Mouse (Mus musculus) ovary, postnatal 14 days (tissue): ENCODE measurements around the gene Abhd10.

Experiments used
- DNase-seq: peaks from one replicate; pipeline ENCODE4 v3.0.0; 2022; ENCODE audit warnings: low spot score

Gene Abhd10

DNA sequence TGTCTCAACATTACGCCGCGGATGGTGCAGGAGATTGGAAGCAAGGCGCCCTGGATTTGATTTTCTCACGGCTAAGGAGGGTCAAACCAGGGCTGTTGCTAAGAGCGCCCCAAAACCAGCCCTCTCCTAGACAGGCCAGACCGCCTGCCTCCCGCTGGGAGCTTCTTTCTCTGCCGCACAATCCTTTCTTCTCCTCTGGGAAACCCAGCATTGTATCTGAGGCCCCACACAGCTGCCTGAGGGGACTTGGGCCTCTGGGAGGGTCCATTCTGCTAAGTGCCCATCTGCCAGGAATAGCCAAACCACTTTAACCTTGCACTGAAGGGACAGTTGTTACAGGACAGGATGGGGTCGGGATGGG, 18.0 kb downstream of the Abhd10 start:
- DNase-seq, result no peak

- peak; percentile 11 for DNase-seq
Measured at GRCm38 (mm10) chr16:45724061-45724741, 18.6 kb downstream of the Abhd10 start, which contains the start of gene Tagln3. Tagln3 (minus strand) TSS chr16:45724608.

GRCm38 (mm10) chr16:45723172-45723901, 19.4 kb downstream of the Abhd10 start:
- no peak for DNase-seq

DNA sequence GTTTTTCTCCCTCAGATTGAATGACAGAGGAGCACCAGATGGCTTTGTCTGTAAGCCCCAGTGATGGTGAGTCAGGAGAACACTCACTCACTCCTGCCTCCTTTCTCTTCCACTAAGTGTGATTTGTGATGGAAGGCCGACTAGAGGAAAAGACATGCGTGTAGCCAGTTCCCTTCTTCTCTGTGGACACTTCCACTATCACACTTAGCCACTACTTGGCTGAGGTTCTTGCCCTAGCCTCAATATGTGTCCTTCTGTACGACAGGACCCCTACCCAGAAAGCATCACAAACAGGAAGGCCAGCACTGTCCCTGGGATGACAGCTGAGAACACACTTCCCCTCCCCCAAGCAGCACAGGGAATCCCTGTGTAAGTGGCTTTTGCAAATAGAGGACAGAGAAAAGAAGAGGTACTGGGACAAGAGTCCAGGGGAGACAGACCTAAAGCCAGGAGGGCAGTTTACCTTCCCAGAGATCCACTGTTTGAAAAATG, 20.2 kb downstream of the Abhd10 start:
- DNase-seq, result no peak

GRCm38 (mm10) chr16:45720022-45720630, 22.6 kb downstream of the Abhd10 start:
- DNase-seq, result no peak

DNA sequence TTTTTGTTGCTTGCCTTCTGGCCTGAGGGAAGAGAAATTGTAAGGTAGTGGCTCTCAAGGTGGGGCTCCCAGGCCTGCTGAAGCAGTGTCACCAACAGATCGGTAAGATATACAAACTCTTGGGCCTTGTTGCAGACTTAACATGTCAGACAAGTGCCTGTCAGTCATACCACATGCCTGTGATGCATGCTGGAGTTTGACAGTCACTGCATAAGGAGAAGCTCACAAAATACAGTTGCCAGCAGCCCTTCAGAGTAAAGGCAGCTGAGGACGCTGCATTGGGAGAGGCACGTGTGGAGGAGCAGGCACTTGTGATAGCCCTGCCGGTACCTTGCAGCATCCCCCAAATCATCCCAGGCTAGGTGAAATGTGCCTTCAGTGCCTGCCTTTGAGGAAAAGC, 24.5 kb downstream of the Abhd10 start:
- no peak for DNase-seq

GRCm38 (mm10) chr16:45714489-45715150, 28.1 kb downstream of the Abhd10 start:
- no peak for DNase-seq

DNA sequence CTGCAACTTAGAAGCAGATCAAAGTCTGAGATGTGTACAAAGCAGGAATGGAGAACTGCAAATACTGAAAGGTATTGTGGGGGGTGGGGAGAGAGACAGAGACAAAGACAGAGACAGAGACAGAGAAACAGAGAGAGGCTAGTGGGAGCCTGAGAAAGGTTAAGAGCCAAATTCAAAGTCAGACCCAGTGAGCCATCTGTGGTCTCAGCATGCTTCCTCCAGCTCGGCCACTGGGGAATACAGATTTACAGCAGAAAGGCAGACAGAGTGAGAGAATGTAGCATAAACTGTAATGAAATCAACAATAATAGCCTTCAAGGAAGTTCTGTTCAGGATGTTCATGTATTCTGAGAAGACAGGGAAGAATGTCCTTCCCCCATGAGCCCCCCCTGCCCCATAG, 28.9 kb downstream of the Abhd10 start:
- no peak for DNase-seq

DNA sequence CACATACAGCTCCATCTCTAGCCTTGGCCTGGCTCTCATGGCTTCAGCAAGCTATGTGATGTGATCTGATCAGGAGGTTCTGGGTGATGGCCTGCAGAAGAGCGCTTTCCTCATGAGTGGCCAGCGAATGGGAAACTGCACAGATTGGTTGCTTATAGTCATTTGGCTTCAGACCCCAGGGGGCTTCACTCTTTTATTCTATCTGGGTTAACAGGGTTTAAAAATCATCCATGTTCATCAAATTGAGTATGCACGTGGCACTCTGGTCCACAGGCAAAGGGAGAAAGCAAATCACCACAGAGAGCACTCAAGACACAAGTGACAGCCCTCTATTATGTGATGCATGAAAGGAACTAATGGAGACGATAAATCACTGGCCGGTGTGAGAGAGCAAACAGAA, 29.5 kb downstream of the Abhd10 start:
- no peak for DNase-seq

- no peak for DNase-seq
Measured at GRCm38 (mm10) chr16:45711263-45711662, 31.5 kb downstream of the Abhd10 start.

GRCm38 (mm10) chr16:45699301-45699700, 43.5 kb downstream of the Abhd10 start:
- DNase-seq, result no peak

DNA sequence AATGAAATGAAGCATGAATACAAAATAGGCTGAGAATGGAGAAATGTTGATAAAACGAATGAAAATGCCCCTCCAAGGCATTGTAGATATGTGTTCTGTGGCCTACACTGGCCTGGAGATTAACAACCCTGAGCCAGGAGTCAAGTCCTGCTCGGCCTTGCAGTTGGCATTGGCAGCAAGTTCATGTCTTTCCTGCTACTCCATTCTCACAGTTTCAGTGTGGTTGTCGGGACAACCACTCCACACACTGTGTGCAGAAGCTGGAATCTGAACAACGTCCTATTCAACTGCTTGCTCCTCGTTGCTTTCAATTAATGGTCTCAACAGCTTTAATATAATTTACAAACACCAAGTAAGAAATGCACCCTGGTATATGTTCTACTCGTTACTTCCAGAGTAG, 44.8 kb downstream of the Abhd10 start:
- DNase-seq, result no peak

DNA sequence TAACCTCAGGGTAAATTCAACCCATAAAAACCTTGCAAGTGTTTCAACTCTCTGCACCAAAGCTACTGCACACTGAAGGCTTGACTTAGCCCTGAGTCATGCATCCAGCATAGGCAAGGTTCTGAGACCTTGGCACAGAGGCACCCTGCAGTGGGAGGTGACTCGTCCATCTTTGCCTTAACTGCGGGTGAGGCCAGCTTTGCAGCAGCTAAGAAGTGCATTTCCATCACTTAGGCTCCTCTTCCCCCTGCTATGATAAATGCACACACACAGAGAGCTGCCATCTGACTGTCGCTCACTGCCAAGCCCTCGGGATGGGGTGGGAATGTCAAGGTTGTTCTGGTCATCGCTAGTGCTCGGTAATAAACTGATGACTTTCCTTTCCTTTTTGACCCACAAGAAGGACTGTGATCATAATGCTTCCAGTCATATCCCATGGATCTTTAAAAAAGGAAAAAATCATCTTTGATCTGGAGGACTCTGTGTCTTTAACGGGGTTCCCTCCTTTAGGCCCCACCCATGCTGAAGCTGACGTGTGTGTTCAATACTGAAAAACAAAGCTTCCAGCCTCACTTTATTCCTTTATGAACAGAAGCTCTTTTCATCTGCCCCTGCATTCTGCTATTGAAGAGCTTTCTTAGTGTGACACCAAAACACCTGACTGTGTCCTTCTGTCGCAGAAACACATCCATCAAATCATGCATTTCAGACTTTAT, 47.2 kb downstream of the Abhd10 start:
- DNase-seq, result no peak

DNA sequence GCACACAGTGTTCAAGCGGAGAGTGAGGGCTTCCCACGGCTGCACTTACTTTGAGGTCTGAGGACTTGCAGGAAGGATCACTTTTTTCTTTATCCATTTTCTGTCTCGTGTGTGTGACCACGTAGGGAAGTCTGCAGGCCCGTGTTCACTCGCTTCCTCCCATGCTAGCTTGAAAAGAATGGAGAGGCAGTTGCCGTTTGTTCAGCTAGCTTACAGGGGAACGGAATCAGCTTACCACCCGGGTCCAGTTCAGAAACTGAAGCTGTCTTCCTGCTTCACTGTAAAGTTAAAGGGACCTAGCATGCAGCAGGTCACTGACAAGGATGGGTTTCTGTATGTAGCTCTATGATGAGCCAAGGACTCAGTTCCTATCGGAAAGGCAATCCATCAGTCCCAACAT, 49.2 kb downstream of the Abhd10 start, which contains the start of gene Tmprss7:
Gene Tmprss7 (minus strand): TSS at position 101 of the 400 bp plus-strand sequence.
- no peak for DNase-seq

GRCm38 (mm10) chr16:45692851-45693250, 49.9 kb downstream of the Abhd10 start:
- DNase-seq, result no peak

DNA sequence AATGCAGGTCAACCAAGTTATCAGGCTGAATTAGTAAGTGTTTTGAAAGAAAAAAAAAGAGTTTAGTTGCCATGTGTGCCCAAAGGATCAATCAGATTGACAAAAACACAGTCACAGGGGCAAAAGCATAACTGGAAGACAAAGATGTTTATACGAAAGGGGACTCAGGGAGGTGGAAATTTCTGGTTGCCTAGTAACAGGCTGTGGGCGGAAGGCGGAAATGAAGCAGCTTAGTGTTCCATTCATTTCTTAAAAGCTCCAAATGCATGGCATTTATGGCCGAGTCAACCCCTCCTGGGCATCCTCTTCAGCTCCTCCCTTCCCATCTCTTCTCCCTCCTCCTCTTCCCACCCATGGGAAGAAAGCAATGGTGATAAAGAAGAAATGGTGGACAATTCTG, 52.6 kb downstream of the Abhd10 start:
- no peak for DNase-seq

GRCm38 (mm10) chr16:45686833-45687232, 55.9 kb downstream of the Abhd10 start:
- no peak for DNase-seq

DNA sequence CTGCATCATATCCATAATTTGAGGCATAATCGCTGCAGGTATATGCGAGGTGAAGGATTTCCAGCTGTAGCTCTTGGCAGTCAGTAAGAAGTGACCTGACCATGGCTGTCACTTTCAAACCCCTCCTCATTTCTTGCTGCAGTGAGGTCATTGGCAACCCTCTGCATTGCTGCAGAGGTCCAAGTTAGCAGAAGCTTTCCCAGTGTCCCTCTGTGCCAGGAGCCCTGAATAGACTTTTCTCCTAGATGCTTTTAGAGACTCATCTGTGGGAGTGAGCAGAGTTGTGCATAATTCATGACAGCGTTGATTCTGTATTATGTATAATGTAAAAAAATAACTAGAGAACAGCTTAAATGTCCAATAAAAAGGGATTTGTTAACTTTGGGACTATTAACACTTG, 57.5 kb downstream of the Abhd10 start:
- DNase-seq, result no peak

DNA sequence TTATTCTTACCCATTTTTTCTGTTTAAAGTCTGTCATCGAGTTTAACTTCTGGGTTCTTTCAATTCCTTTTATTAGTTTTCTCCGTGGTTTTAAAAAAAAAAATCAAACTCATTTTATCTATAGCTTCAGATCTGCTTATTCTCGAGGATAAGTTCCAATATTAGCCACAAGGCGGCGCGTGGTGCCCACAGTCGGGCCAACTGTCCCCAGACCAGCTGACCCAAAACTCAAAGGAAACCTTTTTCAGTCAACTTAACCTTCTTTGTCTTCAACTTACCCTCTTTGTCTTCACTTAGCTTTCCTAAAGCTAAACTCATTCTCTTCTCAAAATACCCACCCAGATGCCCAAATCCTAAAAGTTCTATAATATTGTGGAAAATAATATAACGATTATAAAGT, 57.9 kb downstream of the Abhd10 start:
- peak; percentile 66 for DNase-seq
